Mouse (Mus musculus) gastrocnemius, postnatal 10 days (tissue): ENCODE results near the gene Mrps12. TPM values are rescaled to one million over a fixed set of nuclear protein-coding genes. Genes with fewer than 3 reads are reported as not detected.
"Not testable (repeated sequence)": the region's sequence is repeated elsewhere in the genome, so short reads cannot be mapped to it uniquely, and the experiment has no call there.

Experiments used
- DNase-seq: peaks from one replicate; pipeline ENCODE4 v3.0.0; 2021; ENCODE audit warnings: mixed read lengths
- total RNA-seq, 2 experiments: library from RNA; stranded (reverse); gene quantifications; 2 replicates each; pipeline ENCODE4 v1.2.3; 2021

Gene Mrps12
- total RNA-seq, 2 experiments from 2014 or later = 40.2 to 46.5 TPM

DNA sequence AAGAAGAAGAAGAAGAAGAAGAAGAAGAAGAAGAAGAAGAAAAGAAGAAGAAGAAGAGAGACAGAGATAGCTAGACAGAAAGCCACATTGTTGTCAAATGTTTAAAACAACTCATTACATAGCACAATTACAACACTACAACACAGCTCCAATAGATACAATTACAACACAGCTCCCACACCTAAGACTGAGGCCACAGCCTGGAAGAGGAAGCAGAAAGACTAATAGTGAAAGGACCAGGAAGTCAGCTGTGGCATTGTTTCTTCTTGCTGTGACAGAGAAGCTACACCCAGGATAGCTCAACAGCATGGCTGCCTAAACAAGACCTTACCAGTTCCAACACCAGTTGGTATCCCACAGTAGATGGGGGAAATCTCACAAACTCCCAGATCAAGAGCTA is 32.2 kb downstream of the Mrps12 start:
- no peak for DNase-seq

DNA sequence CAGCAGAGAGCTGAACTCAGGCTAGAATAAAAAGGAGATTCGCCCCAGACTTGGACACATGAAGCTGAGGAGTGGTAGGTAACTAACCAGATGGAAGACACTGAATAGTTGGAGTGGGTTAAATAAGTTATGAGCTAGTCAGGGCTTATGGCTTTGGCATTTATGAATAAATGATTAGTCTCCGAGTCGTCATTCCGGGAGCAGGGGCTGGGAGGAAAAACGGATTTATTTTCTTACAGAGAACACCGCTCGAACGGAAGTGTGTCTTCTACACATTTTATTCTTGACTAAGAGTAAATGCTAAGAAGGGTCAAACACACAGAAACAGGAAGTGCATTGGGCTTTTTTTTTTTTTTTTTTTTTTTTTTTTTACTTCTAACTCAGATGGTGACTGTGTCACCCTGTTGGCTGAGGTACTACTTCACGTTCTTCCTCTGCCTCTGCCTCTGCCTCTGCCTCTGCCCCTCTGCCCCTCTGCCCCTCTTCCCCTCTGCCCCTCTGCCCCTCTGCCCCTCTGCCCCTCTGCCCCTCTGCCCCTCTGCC is 38.9 kb downstream of the Mrps12 start:
- DNase-seq = no peak

DNA sequence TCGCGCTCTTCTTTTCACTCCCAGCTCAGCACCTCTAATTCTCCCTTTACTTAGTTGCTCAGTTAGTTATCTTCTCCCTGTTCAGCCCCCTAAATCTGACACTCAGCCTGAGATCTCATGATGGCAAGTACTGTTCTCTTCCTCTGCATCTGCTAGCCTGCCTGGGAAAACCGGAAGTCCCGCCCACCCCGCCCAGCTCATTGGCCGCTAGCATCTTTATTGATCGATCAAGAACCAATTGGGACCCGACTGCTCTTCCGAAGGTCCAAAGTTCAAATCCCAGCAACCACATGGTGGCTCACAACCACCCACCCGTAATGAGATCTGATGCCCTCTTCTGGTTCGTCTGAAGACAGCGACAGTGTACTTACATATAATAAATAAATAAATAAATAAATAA is 40.3 kb downstream of the Mrps12 start:
- DNase-seq = not testable (repeated sequence)

DNA sequence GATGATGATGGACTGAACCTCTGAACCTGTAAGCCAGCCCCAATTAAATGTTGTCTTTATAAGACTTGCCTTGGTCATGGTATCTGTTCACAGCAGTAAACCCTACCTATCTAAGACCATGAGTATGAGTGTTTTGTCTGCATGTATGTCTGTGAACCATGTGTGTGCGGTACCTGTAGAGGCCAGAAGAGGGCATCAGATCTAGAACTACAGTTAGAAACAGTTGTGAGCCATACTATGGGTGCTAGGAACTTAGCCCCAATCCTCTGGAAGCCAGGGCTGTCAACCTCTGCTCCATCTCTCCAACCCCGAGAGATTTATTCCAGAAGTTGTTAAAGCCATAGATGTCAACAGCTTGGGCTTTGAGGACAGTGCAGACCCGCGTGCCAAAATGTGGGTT is 41.4 kb downstream of the Mrps12 start:
- no peak for DNase-seq

GRCm38 (mm10) chr7:28697277-28697676 is 44.3 kb downstream of the Mrps12 start:
- no peak for DNase-seq

DNA sequence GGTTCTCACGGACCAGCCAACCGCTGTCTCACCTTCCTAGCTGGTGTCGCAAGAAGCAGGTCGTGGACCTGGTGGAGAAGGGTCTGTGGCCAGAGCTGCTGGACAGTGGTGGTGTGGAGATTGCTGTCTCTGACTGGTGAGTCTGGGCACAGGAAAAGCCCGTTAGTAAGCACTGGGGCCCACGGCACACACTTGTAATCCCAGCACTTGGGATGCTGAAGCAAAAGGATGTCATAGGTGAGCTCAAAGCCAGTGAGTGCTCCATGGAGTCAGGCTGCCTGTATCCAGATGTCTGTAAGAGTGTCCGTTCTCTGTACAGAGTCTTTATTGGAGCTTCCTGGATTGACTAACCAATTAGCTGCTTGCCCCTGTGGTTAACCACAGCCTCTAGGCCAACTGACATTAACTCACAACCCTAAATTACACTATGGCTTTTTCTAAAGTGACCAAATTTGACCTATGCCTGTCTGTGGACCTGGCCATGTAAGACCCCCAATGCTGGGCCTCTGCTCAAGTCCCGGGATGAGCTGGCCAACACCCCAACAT is 46.6 kb downstream of the Mrps12 start:
- DNase-seq = no peak

GRCm38 (mm10) chr7:28694423-28694822 is 47.2 kb downstream of the Mrps12 start:
- no peak for DNase-seq

DNA sequence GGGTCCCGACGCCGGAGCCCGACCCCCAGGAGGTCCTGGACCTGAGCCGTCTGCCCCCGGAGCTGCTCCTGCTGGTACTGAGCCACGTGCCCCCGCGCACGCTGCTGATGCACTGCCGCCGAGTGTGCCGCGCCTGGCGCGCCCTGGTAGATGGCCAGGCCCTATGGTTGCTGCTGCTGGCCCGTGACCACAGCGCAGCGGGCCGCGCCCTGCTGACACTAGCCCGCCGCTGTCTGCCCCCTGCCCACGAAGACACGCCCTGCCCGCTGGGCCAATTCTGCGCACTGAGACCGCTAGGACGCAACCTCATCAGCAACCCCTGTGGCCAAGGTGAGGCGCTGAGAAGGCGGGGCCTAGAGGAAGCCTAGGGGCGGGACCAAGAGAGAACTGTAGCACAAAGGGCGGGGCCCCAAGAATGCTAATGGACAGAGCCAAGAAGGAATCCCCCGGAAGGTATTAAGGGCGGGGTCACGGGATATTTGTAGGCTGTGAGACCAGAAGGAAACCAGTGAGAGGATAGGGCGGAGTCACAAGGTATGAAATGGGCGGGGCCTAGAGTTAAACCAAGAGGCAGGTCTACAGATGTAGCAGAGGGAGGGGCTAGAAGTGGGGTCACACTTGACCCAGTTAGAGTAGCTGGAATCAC is 48.2 kb downstream of the Mrps12 start:
- DNase-seq = peak; percentile 39

- DNase-seq = no peak
These were observed 48.9 kb downstream of the Mrps12 start, which contains the start of gene Fbxo27 for GRCm38 (mm10) chr7:28692545-28693320. Gene Fbxo27, plus strand, starts transcription at chr7:28692849.

- no peak for DNase-seq
These were observed 50.5 kb downstream of the Mrps12 start for GRCm38 (mm10) chr7:28691075-28691474.

Other genes with a start within 250 kb of the Mrps12 start
- not detected for gene Ifnl2, start 231.4 kb downstream of the Mrps12 start, total RNA-seq
- not detected for gene Ifnl3, start 219.0 kb downstream of the Mrps12 start, total RNA-seq
- gene Sycn, start 200.9 kb downstream of the Mrps12 start, total RNA-seq = not detected
- not detected for gene Nccrp1, start 194.6 kb downstream of the Mrps12 start, total RNA-seq
- gene Samd4b, start 143.7 kb downstream of the Mrps12 start, total RNA-seq = 10 to 100 TPM; 24.7 to 27.5 TPM
- gene Pak4, start 143.6 kb downstream of the Mrps12 start, total RNA-seq = 1 to 10 TPM; 5.5 to 7.0 TPM
- not detected for gene Acp7, start 110.5 kb downstream of the Mrps12 start, total RNA-seq
- gene Fbxo27, start 49.0 kb downstream of the Mrps12 start, total RNA-seq = 1 to 10 TPM; 1.1 to 1.7 TPM
- 10 to 100 TPM; 12.2 to 13.5 TPM for gene Fbxo17, start 25.0 kb downstream of the Mrps12 start, total RNA-seq
- gene Sars2, start 172 bp upstream of the Mrps12 start, total RNA-seq = 10 to 100 TPM; 16.2 to 18.6 TPM
- gene Ccer2, start 14.4 kb upstream of the Mrps12 start, total RNA-seq = not detected
- gene Sirt2, start 24.9 kb upstream of the Mrps12 start, total RNA-seq = 10 to 100 TPM; 78.5 to 80.4 TPM
- 10 to 100 TPM; 17.4 to 18.2 TPM for gene Nfkbib, start 25.7 kb upstream of the Mrps12 start, total RNA-seq
- 1 to 10 TPM in 1 of 2 experiments, under 1 TPM in 1; 0.63 to 1.7 TPM for gene Rinl, start 47.1 kb upstream of the Mrps12 start, total RNA-seq
- gene Hnrnpl, start 66.7 kb upstream of the Mrps12 start, total RNA-seq = 100 to 1,000 TPM; 244 to 291 TPM
- 100 to 1,000 TPM; 182 to 227 TPM for gene Ech1, start 83.4 kb upstream of the Mrps12 start, total RNA-seq
- 1 to 10 TPM; 3.7 to 7.4 TPM for gene Lgals4, start 92.0 kb upstream of the Mrps12 start, total RNA-seq
- gene Lgals7, start 122.0 kb upstream of the Mrps12 start, total RNA-seq = under 1 TPM in 1 of 2 experiments, not detected in 1; 0.56 TPM
- under 1 TPM; 0.23 to 0.27 TPM for gene Capn12, start 139.6 kb upstream of the Mrps12 start, total RNA-seq
- gene Actn4, start 220.5 kb upstream of the Mrps12 start, total RNA-seq = 100 to 1,000 TPM in 1 of 2 experiments, 10 to 100 TPM in 1; 90.2 to 120 TPM
- 100 to 1,000 TPM; 169 to 174 TPM for gene Eif3k, start 240.0 kb upstream of the Mrps12 start, total RNA-seq
- gene Map4k1, start 240.2 kb upstream of the Mrps12 start, total RNA-seq = under 1 TPM; 0.66 to 0.93 TPM